Mouse (Mus musculus) neural tube, postnatal 0 days (tissue): Measurements from ENCODE around the gene Anxa5. TPM values are rescaled to one million over a fixed set of nuclear protein-coding genes. Genes with fewer than 3 reads are reported as not detected.

Experiments
- microRNA-seq: library from miRNA; unstranded; fragments of <30 nt; microRNA quantifications from one replicate; pipeline ENCODE4, GENCODE M21; 2016
- polyA plus RNA-seq: library from polyadenylated mRNA; unstranded; fragments of >200 nt; fragmentation: Nextera tagmentation; extraction: Ambion mirVana; gene quantifications from 2 replicates; pipeline ENCODE4 v1.2.1, GENCODE M21; 2015

Gene Anxa5
- 86.6 and 111 TPM in 2 replicates for polyA plus RNA-seq

DNA sequence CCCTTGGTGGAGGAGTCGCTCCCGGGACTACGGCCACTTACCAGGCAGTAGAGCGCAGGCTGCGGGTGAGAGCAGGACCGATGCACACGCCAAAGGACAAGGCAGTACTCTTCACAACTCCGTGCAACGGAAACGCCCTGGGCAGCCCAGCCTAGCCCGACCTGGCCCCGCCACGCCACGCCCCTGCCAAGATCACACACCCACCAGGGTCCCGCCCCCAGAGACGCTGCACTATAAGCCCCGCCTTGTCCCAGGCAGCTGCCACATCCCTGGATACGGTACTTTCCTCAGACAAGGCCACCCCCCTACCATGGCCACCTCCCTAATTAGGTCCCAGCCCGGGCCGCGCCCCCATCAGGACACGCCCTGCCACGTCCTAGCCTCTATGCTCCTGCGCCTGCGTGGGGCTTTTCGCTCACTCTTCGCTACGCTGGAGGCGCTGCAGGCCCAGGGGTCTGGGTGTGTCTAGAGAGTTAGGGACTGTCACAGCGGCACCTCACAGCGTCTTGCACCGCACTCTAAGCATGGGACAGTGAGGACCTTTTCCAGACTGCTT, at the start of gene Anxa5, which contains the start of gene 1810062G17Rik:
Anxa5 (minus strand) TSS at position 363 of the 556 bp plus-strand sequence.
1810062G17Rik (plus strand) TSS at position 406 of the 556 bp plus-strand sequence.

GRCm38 (mm10) chr3:36521073-36522060, 45.7 kb upstream of the Anxa5 start, which contains the start of gene Gm11549:
Gene Gm11549, minus strand, starts transcription at chr3:36521813.

Small RNAs within 50 kb of the gene (microRNA-seq; reads per million reads assigned to microRNA genes)
- gene Mir7009, result not detected

Other genes with a start within 250 kb of the Anxa5 start
- 0.61 and 1.5 TPM in 2 replicates for gene 1810062G17Rik, start within 50 bp of the Anxa5 start, polyA plus RNA-seq
- gene Gm11549, start 45.9 kb upstream of the Anxa5 start, polyA plus RNA-seq, result 0.41 and 0.89 TPM in 2 replicates
- 61.0 and 62.7 TPM in 2 replicates for gene Exosc9, start 76.7 kb upstream of the Anxa5 start, polyA plus RNA-seq
- gene Ccna2, start 96.3 kb upstream of the Anxa5 start, polyA plus RNA-seq, result 11.6 and 12.5 TPM in 2 replicates
- 17.2 and 18.3 TPM in 2 replicates for gene Bbs7, start 137.6 kb upstream of the Anxa5 start, polyA plus RNA-seq
- gene Trpc3, start 214.3 kb upstream of the Anxa5 start, polyA plus RNA-seq, result 18.6 and 21.0 TPM in 2 replicates